Mouse (Mus musculus): ENCODE data around the gene Tbc1d22a.

DNA sequence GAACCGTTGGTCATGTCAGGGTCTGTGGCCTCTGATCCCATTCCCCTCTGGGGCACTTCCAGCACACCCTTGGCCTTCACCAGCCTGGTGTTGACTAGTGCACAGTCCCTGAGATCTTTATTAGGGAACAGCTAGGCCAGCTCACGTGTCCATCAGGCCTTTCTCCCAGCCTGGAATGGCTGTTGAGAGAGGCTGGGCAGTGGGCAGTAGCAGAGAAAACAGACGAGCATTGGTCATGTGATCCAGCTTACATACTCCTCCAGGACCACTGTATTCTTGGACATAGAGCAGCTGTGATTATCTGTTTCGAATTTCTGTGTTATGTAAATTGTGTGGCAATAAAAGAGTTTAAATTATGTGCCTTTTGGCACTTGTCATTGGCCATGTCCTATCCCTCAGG, 65.9 kb downstream of the Tbc1d22a start:
- TF ChIP-seq POLR2A (IDR thresholded peaks at IDR 0.05; ENCODE audit: low read depth, low read length) (no peak), CTCF (conservative IDR thresholded peaks at IDR 0.05; ENCODE audit: insufficient read depth, insufficient read length, low read depth, low read length) (no peak)

All from kidney, adult 2 months (tissue).